Mouse (Mus musculus): ENCODE measurements at regions not wholly inside any gene's neighbourhood (a gene's known extent, or its start where the extent isn't known, plus 50 kb on each side); places are given as distances from the start of the nearest gene placed in this dataset.

- no peak for DNase-seq (ENCODE audit: low read depth, low spot score)
Measured at GRCm38 (mm10) chr5:73875847-73876246, 192.4 kb downstream of the Usp46 start.

- DNase-seq (ENCODE audit: low read depth, low spot score), result no peak
Measured at GRCm38 (mm10) chr5:73880936-73881335, 187.3 kb downstream of the Usp46 start.

- no peak for DNase-seq (ENCODE audit: low read depth, low spot score)
Measured at GRCm38 (mm10) chr5:73881941-73882340, 186.3 kb downstream of the Usp46 start.

GRCm38 (mm10) chr5:73884998-73885397 is 183.2 kb downstream of the Usp46 start:
- no peak for DNase-seq (ENCODE audit: low read depth, low spot score)

GRCm38 (mm10) chr5:73885691-73886090 is 182.5 kb downstream of the Usp46 start:
- DNase-seq (ENCODE audit: low read depth, low spot score), result no peak

GRCm38 (mm10) chr5:73887306-73887958 is 180.8 kb downstream of the Usp46 start:
- DNase-seq (ENCODE audit: low read depth, low spot score), result peak; percentile 50

GRCm38 (mm10) chr5:73888391-73888790 is 179.8 kb downstream of the Usp46 start:
- no peak for DNase-seq (ENCODE audit: low read depth, low spot score)

- no peak for DNase-seq (ENCODE audit: low read depth, low spot score)
Measured at GRCm38 (mm10) chr5:73889342-73889741, 178.9 kb downstream of the Usp46 start.

GRCm38 (mm10) chr5:73890942-73891341 is 177.3 kb downstream of the Usp46 start:
- DNase-seq (ENCODE audit: low read depth, low spot score), result no peak

GRCm38 (mm10) chr5:73891606-73892005 is 176.6 kb downstream of the Usp46 start:
- no peak for DNase-seq (ENCODE audit: low read depth, low spot score)

GRCm38 (mm10) chr5:73892440-73893225 is 175.6 kb downstream of the Usp46 start:
- DNase-seq (ENCODE audit: low read depth, low spot score), result peak; percentile 96

GRCm38 (mm10) chr5:73895186-73895585 is 173.0 kb downstream of the Usp46 start:
- no peak for DNase-seq (ENCODE audit: low read depth, low spot score)

GRCm38 (mm10) chr5:73896785-73897184 is 171.4 kb downstream of the Usp46 start:
- no peak for DNase-seq (ENCODE audit: low read depth, low spot score)

GRCm38 (mm10) chr5:73901651-73902050 is 166.6 kb downstream of the Usp46 start:
- no peak for DNase-seq (ENCODE audit: low read depth, low spot score)

- no peak for DNase-seq (ENCODE audit: low read depth, low spot score)
Measured at GRCm38 (mm10) chr5:73902470-73903218, 165.6 kb downstream of the Usp46 start.

GRCm38 (mm10) chr5:73903219-73903570 is 165.0 kb downstream of the Usp46 start:
- no peak for DNase-seq (ENCODE audit: low read depth, low spot score)

- no peak for DNase-seq (ENCODE audit: low read depth, low spot score)
Measured at GRCm38 (mm10) chr5:73904146-73904811, 164.0 kb downstream of the Usp46 start.

- no peak for DNase-seq (ENCODE audit: low read depth, low spot score)
Measured at GRCm38 (mm10) chr5:73912149-73912548, 156.1 kb downstream of the Usp46 start.

- DNase-seq (ENCODE audit: low read depth, low spot score), result no peak
Measured at GRCm38 (mm10) chr5:73913116-73913515, 155.1 kb downstream of the Usp46 start.

- no peak for DNase-seq (ENCODE audit: low read depth, low spot score)
Measured at GRCm38 (mm10) chr5:73918011-73918410, 150.2 kb downstream of the Usp46 start.

GRCm38 (mm10) chr5:73919936-73920335 is 148.3 kb downstream of the Usp46 start:
- no peak for DNase-seq (ENCODE audit: low read depth, low spot score)

GRCm38 (mm10) chr5:73927534-73927933 is 140.7 kb downstream of the Usp46 start:
- DNase-seq (ENCODE audit: low read depth, low spot score), result no peak
